In the genomic region with DNA sequence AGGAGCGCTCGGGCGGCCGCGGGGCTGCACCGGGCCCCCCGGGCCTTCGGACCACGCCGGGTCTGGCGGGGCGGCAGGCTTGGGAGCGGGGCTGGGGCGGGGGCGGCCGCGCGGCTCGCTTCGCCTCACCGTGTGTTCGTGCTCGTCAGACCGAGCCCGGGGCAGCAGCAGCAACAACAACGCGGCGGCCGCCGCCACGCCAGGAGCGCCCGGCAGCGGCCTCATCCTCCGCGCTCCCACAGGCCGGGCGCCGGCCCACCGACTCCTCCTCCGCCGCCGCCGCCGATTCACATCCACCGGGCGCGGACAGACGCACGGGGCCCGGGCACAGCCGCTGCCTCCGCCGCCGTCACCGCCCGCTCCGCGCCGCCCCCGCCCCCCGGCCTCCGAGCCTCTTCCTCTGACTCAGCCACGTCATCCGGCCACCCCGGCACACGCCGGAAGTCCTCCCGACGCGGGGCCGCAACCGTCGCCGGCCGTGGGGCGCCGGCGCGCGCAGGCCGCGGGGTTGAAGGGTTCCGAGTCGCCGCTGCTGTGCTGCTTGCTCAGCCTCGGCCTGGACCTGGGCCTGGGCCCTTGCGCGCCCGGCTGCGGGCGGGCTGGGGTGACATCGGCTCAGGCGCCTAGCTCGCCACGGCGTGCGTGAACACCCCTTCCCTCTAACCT, we compare ENCODE assay signal across 8 mouse cellular contexts. TPM values are rescaled to one million over a fixed set of nuclear protein-coding genes. Genes with fewer than 3 reads are reported as not detected.
DNase-seq lines count a peak whose midpoint lies in the region; ATAC-seq and TF ChIP-seq lines count a peak whose summit lies in the region.

Gene Tm9sf3 (minus strand): TSS at position 368 of the 666 bp plus-strand sequence.

- TF ChIP-seq CTCF in gastrocnemius, adult 2 months (IDR thresholded peaks at IDR 0.05), result no peak
- TF ChIP-seq CTCF in hindbrain, postnatal 0 days (IDR thresholded peaks at IDR 0.05; ENCODE audit: low read depth), result no peak

- H3K4me2 ChIP-seq in hindbrain, postnatal 0 days (ENCODE audit: low read depth, low read length), result peak within 1 kb of the TSS; percentile 84

- H3K27ac ChIP-seq in gastrocnemius, adult 2 months, result peak within 1 kb of the TSS; percentile 99
- peak within 1 kb of the TSS; percentile 98 for H3K27ac ChIP-seq in hindbrain, postnatal 0 days

- peak; percentile 42 for DNase-seq in WW6 (ENCODE audit: low read depth, low spot score)
- peak; percentile 70 to 87 for DNase-seq in cerebellum, postnatal 4 days (ENCODE audit: low spot score in 2 of 2)
- DNase-seq in gastrocnemius, adult 2 months, result peak; percentile 94
- DNase-seq in hindbrain, postnatal 0 days (ENCODE audit: low spot score), result peak; percentile 94
- peak; percentile 73 to 81 for DNase-seq in left cerebral cortex, adult 8-10 months (ENCODE audit: low spot score in 2 of 2)
- DNase-seq in right cerebral cortex, postnatal 10 days (ENCODE audit: low spot score in 2 of 2), result peak; percentile 93
- DNase-seq in urinary bladder, postnatal 25 days (ENCODE audit: low spot score), result peak; percentile 81

- H3K9me3 ChIP-seq in hindbrain, postnatal 0 days (ENCODE audit: low read length), result no peaks in the 10 kb centered on the region
- no peaks in the 10 kb centered on the region for H3K9me3 ChIP-seq in megakaryocyte, embryonic 14.5 days

- peak within 1 kb of the TSS; percentile 93 for H3K9ac ChIP-seq in hindbrain, postnatal 0 days (replicated peaks; ENCODE audit: low read length)

- peak within 1 kb of the TSS; percentile 83 for H3K4me3 ChIP-seq in gastrocnemius, adult 2 months
- peak within 1 kb of the TSS; percentile 81 for H3K4me3 ChIP-seq in hindbrain, postnatal 0 days (ENCODE audit: low read length)
- H3K4me3 ChIP-seq in megakaryocyte, embryonic 14.5 days (replicated peaks), result peak within 1 kb of the TSS; percentile 99

- ATAC-seq in hindbrain, postnatal 0 days, result peak; percentile 95

- H3K36me3 ChIP-seq in hindbrain, postnatal 0 days (ENCODE audit: insufficient read depth, low read length), result no peaks in the 10 kb centered on the region
- peaks cover 14% of the 10 kb centered on the region for H3K36me3 ChIP-seq in megakaryocyte, embryonic 14.5 days (replicated peaks; ENCODE audit: low read length)

- no peaks in the 10 kb centered on the region for H3K27me3 ChIP-seq in hindbrain, postnatal 0 days (ENCODE audit: insufficient read depth, low read length)
- no peaks in the 10 kb centered on the region for H3K27me3 ChIP-seq in megakaryocyte, embryonic 14.5 days (replicated peaks)

- intact Hi-C loops in gastrocnemius, adult 2 months (cut with DNase I), result no loop called here

- WGBS in hindbrain, postnatal 0 days, result 1% methylated on average over 45 of the region's 98 CpGs

- H3K4me1 ChIP-seq in hindbrain, postnatal 0 days (ENCODE audit: insufficient read depth, low read length), result 0 out of 2 replicates have a peak, but pooled peaks cover 4% of the 10 kb centered on the region
- H3K4me1 ChIP-seq in megakaryocyte, embryonic 14.5 days, result peaks cover 61% of the 10 kb centered on the region

RNA-seq across cellular contexts. Expression of gene Tm9sf3, which starts in this region (rescaled TPM):
- total RNA-seq in gastrocnemius, adult 2 months (2021), result 10 to 100 TPM; 63.3 to 68.4 TPM
- total RNA-seq in hindbrain, postnatal 0 days (2014; rRNA removed), result 99.0 and 108 TPM in 2 replicates
- 67.4 and 68.1 TPM in 2 replicates for polyA plus RNA-seq in hindbrain, postnatal 0 days (2015; fragmentation: Nextera tagmentation; extraction: Ambion mirVana)
- 100 to 1,000 TPM; 119 to 131 (median 126) TPM for total RNA-seq in left cerebral cortex, adult 8-10 months (2022)
- 4.7 and 11.6 TPM in 2 replicates for polyA plus RNA-seq in megakaryocyte, embryonic 14.5 days (2012; ENCODE audit: insufficient read depth, low replicate concordance)

Comparison
In these comparisons a context has a peak if more than half of its experiments do, and no peak if none do; other contexts are left out.
1. Peak in every context shown above with its lines: DNase-seq, ATAC-seq, H3K4me3 ChIP-seq and H3K27ac ChIP-seq.
2. DNase-seq: peak in every context shown above with its lines; median percentile 94 in gastrocnemius, adult 2 months; 94 in hindbrain, postnatal 0 days; 93 in right cerebral cortex, postnatal 10 days; 81 in urinary bladder, postnatal 25 days; 78 in cerebellum, postnatal 4 days; 77 in left cerebral cortex, adult 8-10 months; 42 in WW6.